Mouse (Mus musculus): Measurements from ENCODE around the gene Rccd1. TPM values are rescaled to one million over a fixed set of nuclear protein-coding genes. Genes with fewer than 3 reads are reported as not detected.

Gene Rccd1
- polyA plus RNA-seq, 1 experiment from 2014 or later: 3.7 TPM

GRCm38 (mm10) chr7:80371041-80371751, 46.9 kb upstream of the Rccd1 start, which contains the start of gene Man2a2:
Gene Man2a2 (minus strand): TSS chr7:80371375.
- peak; percentile 73 for TF ChIP-seq CTCF (IDR thresholded peaks at IDR 0.05; ENCODE audit: low read depth)
- no peak for TF ChIP-seq EP300 (optimal IDR thresholded peaks at IDR 0.05)
- Histone ChIP-seq H3K9ac (ENCODE audit: low read length) (peak within 1 kb of the TSS; percentile 86), H3K27ac (replicated peaks) (peak within 1 kb of the TSS; percentile 87), H3K4me3 (ENCODE audit: low read depth, low read length) (peak within 1 kb of the TSS; percentile 84), H3K27me3 (ENCODE audit: control insufficient read depth, insufficient read depth, low read length) (no peaks in the 10 kb centered on the region), H3K36me3 (ENCODE audit: control insufficient read depth, insufficient read depth, low read length) (peaks cover 13% of the 10 kb centered on the region; the same call in 1 of the 2 replicates), H3K9me3 (ENCODE audit: control insufficient read depth, low read length) (no peaks in the 10 kb centered on the region), H3K4me2 (replicated peaks; ENCODE audit: low read depth) (peak within 1 kb of the TSS; percentile 85), H3K4me1 (replicated peaks; ENCODE audit: control insufficient read depth, insufficient read depth) (no peaks in the 10 kb centered on the region)
- WGBS: under 1% methylated on average over 69 of the region's 86 CpGs
- DNase-seq (ENCODE audit: low spot score): peak; percentile 66
- ATAC-seq (ENCODE audit: low FRiP score, low TSS enrichment): peak; percentile 61; the same call in 1 of the 2 replicates

GRCm38 (mm10) chr7:80370649-80371040, 46.4 kb upstream of the Rccd1 start:
- no peak for TF ChIP-seq CTCF (IDR thresholded peaks at IDR 0.05; ENCODE audit: low read depth)
- H3K4me2 ChIP-seq (replicated peaks; ENCODE audit: low read depth): peak overlapping the region; percentile 85
- peak overlapping the region; percentile 87 for H3K27ac ChIP-seq (replicated peaks)
- WGBS: under 1% methylated on average over 31 of the region's 31 CpGs
- H3K4me1 ChIP-seq (replicated peaks; ENCODE audit: control insufficient read depth, insufficient read depth): no peaks in the 10 kb centered on the region
- H3K9me3 ChIP-seq (ENCODE audit: control insufficient read depth, low read length): no peaks in the 10 kb centered on the region
- ATAC-seq (ENCODE audit: low FRiP score, low TSS enrichment) (peak; percentile 58), DNase-seq (ENCODE audit: low spot score) (peak; percentile 76)
- H3K4me3 ChIP-seq (ENCODE audit: low read depth, low read length): peak overlapping the region; percentile 84
- no peaks in the 10 kb centered on the region for H3K27me3 ChIP-seq (ENCODE audit: control insufficient read depth, insufficient read depth, low read length)
- H3K36me3 ChIP-seq (ENCODE audit: control insufficient read depth, insufficient read depth, low read length): peaks cover 17% of the 10 kb centered on the region; the same call in 1 of the 2 replicates
- peak overlapping the region; percentile 86 for H3K9ac ChIP-seq (ENCODE audit: low read length)

- Histone ChIP-seq H3K27ac (replicated peaks) (peak overlapping the region; percentile 87), H3K9me3 (ENCODE audit: control insufficient read depth, low read length) (no peaks in the 10 kb centered on the region), H3K4me1 (replicated peaks; ENCODE audit: control insufficient read depth, insufficient read depth) (no peaks in the 10 kb centered on the region), H3K9ac (ENCODE audit: low read length) (peak overlapping the region; percentile 86), H3K4me3 (ENCODE audit: low read depth, low read length) (peak overlapping the region; percentile 84), H3K4me2 (replicated peaks; ENCODE audit: low read depth) (peak overlapping the region; percentile 85), H3K27me3 (ENCODE audit: control insufficient read depth, insufficient read depth, low read length) (no peaks in the 10 kb centered on the region), H3K36me3 (ENCODE audit: control insufficient read depth, insufficient read depth, low read length) (peaks cover 17% of the 10 kb centered on the region; the same call in 1 of the 2 replicates)
- TF ChIP-seq CTCF (IDR thresholded peaks at IDR 0.05; ENCODE audit: low read depth): no peak
- no peak for TF ChIP-seq EP300 (optimal IDR thresholded peaks at IDR 0.05)
- no peak for DNase-seq (ENCODE audit: low spot score)
- no peak; the same call in 1 of the 2 replicates for ATAC-seq (ENCODE audit: low FRiP score, low TSS enrichment)
- WGBS: 37% methylated on average over 4 of the region's 4 CpGs
Measured at GRCm38 (mm10) chr7:80369967-80370431, 45.7 kb upstream of the Rccd1 start.

GRCm38 (mm10) chr7:80369461-80369860, 45.2 kb upstream of the Rccd1 start:
- Histone ChIP-seq H3K4me1 (replicated peaks; ENCODE audit: control insufficient read depth, insufficient read depth) (no peaks in the 10 kb centered on the region), H3K9ac (ENCODE audit: low read length) (no peak overlapping the region), H3K27ac (replicated peaks) (no peak overlapping the region), H3K4me3 (ENCODE audit: low read depth, low read length) (no peak overlapping the region), H3K36me3 (ENCODE audit: control insufficient read depth, insufficient read depth, low read length) (peaks cover 17% of the 10 kb centered on the region; the same call in 1 of the 2 replicates), H3K9me3 (ENCODE audit: control insufficient read depth, low read length) (no peaks in the 10 kb centered on the region), H3K4me2 (replicated peaks; ENCODE audit: low read depth) (peak overlapping the region; percentile 85; the same call in 1 of the 2 replicates), H3K27me3 (ENCODE audit: control insufficient read depth, insufficient read depth, low read length) (no peaks in the 10 kb centered on the region)
- DNase-seq (ENCODE audit: low spot score) (no peak), ATAC-seq (ENCODE audit: low FRiP score, low TSS enrichment) (no peak)
- TF ChIP-seq EP300 (optimal IDR thresholded peaks at IDR 0.05) (no peak), CTCF (IDR thresholded peaks at IDR 0.05; ENCODE audit: low read depth) (no peak)
- 50% methylated on average over 5 of the region's 5 CpGs for WGBS

DNA sequence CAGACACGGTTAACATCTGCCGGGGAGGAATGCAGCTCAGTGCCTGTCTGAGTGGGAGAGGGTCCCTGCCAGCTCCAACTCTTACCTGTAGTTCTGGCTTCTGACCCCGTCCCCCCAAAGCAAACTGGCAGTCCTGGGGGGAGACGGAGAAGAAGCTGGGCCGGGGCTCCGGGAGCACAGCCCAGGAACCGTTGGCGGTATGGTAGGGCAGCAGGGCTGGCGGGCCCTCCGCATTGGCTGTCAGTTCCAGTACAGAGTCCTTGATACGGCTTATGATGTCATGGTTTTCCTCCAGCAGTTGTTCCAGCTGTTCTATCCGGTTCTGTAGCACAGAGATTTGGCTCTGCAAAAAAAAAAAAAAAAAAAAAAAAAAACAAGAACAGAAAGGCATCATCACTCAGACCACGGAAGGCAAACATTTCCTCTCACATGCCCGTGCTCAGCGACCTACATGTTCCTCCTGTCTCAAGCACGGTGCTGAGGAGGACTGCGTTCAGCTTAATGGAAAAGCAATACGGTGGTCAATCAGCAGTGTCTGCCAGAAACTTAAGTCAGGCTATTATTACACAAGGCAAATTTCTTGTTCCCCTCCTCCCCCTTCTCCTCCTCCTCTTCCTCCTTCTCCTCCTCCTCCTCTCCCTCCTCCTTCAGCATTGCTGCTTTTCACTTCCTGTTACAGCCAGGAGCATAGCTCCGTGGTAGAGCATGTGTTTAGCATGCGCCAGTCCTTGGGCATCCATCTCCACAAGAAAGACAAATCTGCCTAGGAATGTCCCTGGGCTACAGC, 44.6 kb upstream of the Rccd1 start:
- Histone ChIP-seq H3K36me3 (ENCODE audit: control insufficient read depth, insufficient read depth, low read length) (peaks cover 17% of the 10 kb centered on the region; the same call in 1 of the 2 replicates), H3K9me3 (ENCODE audit: control insufficient read depth, low read length) (no peaks in the 10 kb centered on the region), H3K4me1 (replicated peaks; ENCODE audit: control insufficient read depth, insufficient read depth) (no peaks in the 10 kb centered on the region), H3K4me3 (ENCODE audit: low read depth, low read length) (no peak overlapping the region), H3K27me3 (ENCODE audit: control insufficient read depth, insufficient read depth, low read length) (no peaks in the 10 kb centered on the region), H3K27ac (replicated peaks) (no peak overlapping the region; the same call in 1 of the 2 replicates), H3K9ac (ENCODE audit: low read length) (no peak overlapping the region), H3K4me2 (replicated peaks; ENCODE audit: low read depth) (no peak overlapping the region)
- 68% methylated on average over 20 of the region's 20 CpGs for WGBS
- DNase-seq (ENCODE audit: low spot score): no peak
- ATAC-seq (ENCODE audit: low FRiP score, low TSS enrichment): no peak
- no peak for TF ChIP-seq EP300 (optimal IDR thresholded peaks at IDR 0.05)
- no peak for TF ChIP-seq CTCF (IDR thresholded peaks at IDR 0.05; ENCODE audit: low read depth)
